Mouse (Mus musculus): ENCODE results near the gene Tnfrsf1b. TPM values are rescaled to one million over a fixed set of nuclear protein-coding genes. Genes with fewer than 3 reads are reported as not detected.
"Not testable (repeated sequence)": the region's sequence is repeated elsewhere in the genome, so short reads cannot be mapped to it uniquely, and the experiment has no call there.

Gene Tnfrsf1b
- total RNA-seq, 2 experiments from 2014 or later, result 4.4 to 5.8 TPM

DNA sequence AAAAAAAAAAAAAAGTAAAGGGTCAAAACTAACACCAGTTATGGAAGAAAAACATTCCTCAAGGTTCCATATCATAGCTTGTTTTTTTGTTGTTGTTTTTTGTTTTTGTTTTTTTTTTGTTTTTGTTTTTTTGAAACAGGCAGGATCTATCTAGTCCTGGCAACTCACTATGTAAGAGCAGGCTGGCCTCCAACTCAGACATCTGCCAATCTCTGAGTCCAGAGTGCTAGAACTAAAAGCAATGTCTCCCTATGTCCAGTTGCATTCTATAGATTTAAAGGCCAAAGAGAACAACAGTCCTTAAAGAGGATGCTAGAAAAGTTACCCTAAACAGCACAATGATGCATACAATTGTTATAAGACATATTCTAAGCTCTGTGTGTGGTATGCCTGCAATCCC, 58.1 kb downstream of the Tnfrsf1b start:
- DNase-seq, result no peak

DNA sequence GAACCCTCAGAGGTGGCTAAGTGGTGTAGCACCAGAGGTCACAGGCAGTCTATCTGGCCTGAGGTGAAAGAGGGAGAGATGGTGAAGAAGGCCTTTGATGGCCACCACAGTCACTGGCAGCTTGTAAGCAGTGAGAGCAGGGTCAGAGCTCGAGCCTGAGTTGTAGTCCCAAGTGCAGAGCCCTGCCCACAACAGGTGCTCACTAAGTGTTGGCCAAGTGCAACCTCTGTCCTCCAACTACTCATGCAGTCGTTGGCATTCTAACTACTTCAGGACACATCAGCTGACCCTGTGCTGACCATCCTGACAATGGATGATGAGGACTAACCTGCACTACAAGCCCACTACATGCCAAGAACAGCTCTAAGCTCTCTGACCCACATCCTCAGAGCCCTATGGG, 59.1 kb downstream of the Tnfrsf1b start:
- DNase-seq, result no peak

DNA sequence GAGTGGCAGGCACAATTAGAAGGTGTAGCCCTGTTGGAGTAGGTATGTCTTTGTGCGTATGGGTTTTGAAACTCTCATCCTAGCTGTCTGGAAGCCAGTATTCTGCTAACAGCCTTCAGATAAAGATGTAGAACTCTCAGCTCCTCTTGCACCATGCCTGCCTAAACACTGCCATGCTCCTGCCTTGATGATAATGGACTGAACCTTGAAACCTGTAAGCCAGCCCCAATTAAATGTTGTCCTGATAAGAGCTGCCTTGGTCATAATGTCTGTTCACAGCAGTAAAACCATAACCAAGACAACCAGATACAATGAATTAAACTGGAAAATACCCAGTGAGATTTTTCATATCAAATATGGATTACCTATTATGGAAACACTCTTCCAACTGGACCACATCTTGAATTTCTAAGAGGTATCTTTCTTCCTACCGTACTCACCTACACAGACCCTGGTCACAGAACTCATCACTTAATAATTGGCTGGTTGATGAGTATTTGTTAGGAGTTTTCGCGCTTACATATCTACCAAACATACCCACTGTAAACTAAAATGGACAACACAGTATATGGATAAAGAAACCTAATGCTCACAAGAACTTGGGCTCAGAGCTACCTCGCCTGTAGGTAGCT, 67.6 kb downstream of the Tnfrsf1b start:
- no peak for DNase-seq

DNA sequence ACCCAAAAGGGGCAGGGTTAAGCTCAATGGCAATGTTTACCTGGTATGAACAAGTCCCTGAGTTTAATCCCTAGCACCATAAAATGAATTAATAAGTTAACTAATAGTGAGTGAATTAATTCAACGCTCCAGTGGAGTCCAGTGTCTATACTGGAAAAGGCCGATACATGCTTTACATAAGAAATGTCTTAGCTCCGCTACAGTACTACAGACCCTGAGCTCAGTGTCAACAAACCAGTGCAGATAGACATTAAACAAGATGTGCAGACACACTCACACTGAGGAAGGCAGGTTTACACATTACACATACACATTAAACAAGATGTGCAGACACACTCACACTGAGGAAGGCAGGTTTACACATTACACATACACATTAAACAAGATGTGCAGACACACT, 81.1 kb downstream of the Tnfrsf1b start:
- DNase-seq, result not testable (repeated sequence)

DNA sequence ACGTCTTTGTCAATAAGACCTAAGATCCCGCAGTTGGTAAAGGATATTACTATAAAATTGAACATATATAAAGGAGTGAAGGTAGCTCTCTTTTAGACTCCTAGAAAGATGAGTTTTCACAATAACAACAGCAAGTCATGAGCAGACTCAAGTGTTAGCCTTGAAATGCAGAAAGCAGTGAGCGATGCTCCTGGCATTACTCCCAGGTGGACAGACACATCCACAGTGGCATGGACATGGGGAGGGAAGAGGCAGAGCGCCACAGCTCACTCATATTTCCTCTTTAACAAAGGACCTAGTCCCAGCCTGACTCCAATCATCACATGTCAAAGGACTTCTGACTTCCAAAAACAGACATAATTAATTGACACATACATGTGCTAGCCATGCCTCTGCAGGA, 82.6 kb downstream of the Tnfrsf1b start:
- DNase-seq, result no peak

Other genes with a start within 250 kb of the Tnfrsf1b start
- 10 to 100 TPM; 26.3 to 27.2 TPM for gene Vps13d, start 51.9 kb downstream of the Tnfrsf1b start, total RNA-seq (2021)
- gene Tnfrsf8, start 68.3 kb upstream of the Tnfrsf1b start, total RNA-seq (2021), result under 1 TPM; 0.23 to 0.47 TPM